Mouse (Mus musculus): ENCODE measurements around the gene Cyp2d9.
"Not testable (repeated sequence)": the region's sequence is repeated elsewhere in the genome, so short reads cannot be mapped to it uniquely, and the experiment has no call there.

Gene Cyp2d9

DNA sequence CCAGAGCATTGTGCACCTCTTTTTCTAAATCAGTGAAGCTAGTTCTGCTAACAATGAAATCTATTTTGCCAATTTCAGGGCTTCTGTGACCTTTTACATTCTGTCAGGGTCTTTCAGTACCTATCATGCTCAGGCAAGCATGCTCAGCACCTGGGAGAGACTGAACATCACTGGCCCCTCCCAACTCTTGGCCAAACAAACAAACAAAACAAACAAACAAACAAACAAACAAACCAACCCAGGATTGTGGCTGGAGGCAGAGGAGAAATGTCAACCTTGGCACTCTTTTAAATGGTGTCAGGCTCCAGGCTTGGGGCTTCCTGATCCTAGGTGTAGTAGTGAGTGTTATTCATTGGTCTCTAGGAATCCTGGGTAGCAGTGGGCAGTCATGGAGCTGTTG lies at the start of gene Cyp2d9:
Cyp2d9 (plus strand) TSS at position 301 of the 400 bp plus-strand sequence.
- DNase-seq, result no peak

DNA sequence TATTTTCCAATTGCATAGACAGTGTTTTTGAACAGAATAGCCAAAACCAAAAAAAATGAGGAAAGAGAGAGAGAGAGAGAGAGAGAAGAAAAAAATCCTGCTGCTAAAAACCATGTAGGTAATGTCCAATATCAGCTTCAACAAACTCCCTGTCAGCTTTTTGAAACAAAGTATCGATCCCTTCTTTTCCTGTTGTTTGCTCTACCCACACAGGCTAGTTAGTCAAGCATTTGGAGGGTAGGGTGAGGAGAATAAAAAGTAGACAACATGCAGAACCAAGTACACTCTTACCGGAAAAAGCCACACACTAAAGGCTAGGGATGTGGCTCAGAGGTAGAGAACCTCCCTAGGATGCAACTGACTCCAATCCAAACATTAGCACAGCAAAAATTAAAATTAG lies 47.5 kb upstream of the Cyp2d9 start:
- DNase-seq, result no peak

DNA sequence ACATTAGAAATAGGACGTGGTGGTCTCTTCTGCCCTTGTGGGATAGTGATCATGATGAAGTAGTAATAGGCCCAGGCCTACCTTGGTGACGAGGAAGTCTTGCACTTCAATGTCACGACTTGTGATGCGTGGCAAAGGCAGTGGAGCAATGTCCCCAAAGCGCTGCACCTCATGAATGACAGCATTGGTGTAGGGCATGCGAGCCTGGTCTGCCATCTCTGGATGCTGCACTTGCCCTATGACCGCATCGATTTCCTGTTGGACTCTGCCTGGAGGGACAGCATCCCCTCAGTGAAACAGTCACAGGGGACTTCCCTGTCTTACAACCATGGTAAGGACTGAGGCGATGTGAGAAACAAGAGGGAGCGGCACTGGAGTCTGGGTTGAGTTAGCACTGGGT lies 43.3 kb upstream of the Cyp2d9 start:
- DNase-seq, result not testable (repeated sequence)

DNA sequence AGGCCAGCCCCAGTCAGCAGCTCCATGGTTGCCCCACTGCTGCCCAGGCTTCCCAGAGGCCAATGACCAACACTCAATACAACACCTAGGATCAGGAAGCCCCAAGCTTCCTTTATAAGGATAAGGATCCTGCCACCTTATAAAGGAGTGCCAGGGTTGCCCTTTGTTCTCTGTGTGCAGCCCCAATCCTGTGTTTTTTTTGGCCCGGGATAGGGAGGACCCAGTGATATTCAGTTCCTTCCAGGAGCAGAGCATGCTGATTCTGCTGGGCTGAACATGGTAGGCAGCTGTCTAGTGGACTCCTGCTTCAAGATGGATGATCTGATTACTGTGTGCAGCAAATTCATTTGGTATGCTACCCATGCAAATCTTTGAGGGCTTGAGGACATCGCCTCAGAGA lies 39.3 kb upstream of the Cyp2d9 start, which contains the start of gene Cyp2d11:
Cyp2d11 (minus strand) TSS at position 101 of the 400 bp plus-strand sequence.
- DNase-seq, result not testable (repeated sequence)

- DNase-seq, result not testable (repeated sequence)
Observed at GRCm38 (mm10) chr15:82395955-82396354, 37.3 kb upstream of the Cyp2d9 start.

DNA sequence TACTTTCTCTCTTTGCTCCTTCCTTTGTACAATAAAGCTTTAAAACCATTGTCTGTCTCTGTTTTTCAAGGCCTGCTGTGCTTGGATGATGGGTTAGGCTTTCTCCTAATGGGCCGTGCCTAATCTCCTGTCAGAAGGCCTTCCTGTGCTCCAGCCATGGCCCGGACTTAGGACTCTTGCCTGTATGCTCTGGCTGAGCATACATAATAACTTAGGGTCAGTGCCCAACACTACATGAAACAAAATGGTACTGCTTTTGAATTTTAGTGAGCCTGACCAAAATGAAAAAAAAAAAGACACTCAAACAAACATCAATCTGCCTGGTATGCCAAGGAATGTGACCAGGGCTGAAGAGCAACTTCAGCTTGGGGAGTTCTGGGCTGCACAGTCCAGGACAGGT lies 31.7 kb upstream of the Cyp2d9 start:
- DNase-seq, result no peak

DNA sequence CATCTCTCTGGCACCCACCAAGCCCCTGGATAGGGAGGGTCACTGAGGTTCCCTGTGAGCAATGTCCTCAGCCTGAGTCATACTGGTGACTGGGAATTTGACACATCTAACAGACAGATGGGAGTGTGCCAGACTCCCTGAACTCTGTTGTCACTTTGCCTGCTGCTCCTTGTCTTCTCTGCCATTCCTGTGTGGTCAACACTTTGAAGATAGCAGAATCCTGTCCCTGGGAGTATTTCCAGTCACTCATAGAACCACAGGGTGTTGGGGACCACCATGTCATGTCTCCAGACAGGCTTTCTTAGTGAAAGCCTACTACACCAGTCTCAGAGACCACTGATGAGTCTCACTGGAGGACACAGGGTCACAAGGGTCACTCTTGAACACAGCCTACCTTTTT lies 31.1 kb upstream of the Cyp2d9 start:
- DNase-seq, result no peak

DNA sequence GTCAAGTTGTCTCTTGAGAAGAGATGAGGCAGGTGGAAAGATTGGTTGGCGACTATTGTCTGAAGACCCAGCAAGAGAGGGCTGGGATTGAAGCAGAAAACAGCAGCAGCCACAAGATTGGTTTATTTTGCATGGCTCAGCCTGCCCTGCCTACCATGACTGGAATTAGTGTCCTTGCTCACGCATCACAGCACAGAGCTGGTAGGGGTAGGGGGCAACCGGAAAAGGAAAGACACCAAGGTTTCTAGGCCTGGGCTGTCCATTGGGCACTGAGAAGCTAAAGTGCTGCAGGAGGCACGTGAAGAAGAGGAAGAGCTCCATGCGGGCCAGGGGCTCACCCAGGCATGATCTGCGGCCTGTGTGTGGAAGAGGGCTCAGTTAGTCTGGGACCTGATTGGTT lies 30.5 kb upstream of the Cyp2d9 start:
- no peak for DNase-seq

DNA sequence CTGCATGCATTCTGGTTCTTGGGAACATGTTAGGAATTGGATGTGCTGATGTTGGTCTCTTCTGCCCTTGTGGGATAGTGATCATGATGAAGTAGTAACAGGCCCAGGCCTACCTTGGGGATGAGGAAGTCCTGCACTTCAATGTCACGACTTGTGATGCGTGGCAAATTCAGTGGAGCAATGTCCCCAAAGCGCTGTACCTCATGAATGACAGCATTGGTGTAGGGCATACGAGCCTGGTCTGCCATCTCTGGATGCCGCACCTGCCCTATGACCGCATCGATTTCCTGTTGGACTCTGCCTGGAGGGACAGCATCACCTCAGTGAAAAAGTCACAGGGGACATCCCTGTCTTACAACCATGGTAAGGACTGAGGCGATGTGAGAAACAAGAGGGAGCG lies 29.6 kb upstream of the Cyp2d9 start:
- no peak for DNase-seq

GRCm38 (mm10) chr15:82404163-82404562 lies 29.1 kb upstream of the Cyp2d9 start:
- no peak for DNase-seq

- DNase-seq, result no peak
Observed at GRCm38 (mm10) chr15:82406981-82407380, 26.3 kb upstream of the Cyp2d9 start, which contains the start of gene Cyp2d10. Gene Cyp2d10 (minus strand): TSS chr15:82407195.

DNA sequence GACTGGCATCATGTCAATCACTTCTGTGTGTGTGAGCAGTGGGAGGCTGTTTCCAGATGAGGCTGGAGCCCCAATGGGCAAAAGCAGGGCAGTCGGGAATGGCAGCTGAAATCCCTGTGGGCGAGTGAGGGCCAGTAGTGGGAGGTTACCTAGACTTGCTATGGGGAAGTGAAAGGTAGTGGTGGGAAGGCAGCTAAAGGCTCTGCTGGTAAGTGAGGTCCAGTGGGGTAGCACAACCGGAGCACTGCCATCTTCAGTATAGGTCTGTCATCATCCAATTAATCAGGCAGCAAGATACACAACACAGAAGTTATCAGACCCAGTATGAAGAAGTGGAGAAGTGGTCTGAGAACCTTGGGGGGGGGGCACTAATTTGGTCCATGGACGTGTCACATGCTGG lies 25.7 kb upstream of the Cyp2d9 start:
- no peak for DNase-seq

DNA sequence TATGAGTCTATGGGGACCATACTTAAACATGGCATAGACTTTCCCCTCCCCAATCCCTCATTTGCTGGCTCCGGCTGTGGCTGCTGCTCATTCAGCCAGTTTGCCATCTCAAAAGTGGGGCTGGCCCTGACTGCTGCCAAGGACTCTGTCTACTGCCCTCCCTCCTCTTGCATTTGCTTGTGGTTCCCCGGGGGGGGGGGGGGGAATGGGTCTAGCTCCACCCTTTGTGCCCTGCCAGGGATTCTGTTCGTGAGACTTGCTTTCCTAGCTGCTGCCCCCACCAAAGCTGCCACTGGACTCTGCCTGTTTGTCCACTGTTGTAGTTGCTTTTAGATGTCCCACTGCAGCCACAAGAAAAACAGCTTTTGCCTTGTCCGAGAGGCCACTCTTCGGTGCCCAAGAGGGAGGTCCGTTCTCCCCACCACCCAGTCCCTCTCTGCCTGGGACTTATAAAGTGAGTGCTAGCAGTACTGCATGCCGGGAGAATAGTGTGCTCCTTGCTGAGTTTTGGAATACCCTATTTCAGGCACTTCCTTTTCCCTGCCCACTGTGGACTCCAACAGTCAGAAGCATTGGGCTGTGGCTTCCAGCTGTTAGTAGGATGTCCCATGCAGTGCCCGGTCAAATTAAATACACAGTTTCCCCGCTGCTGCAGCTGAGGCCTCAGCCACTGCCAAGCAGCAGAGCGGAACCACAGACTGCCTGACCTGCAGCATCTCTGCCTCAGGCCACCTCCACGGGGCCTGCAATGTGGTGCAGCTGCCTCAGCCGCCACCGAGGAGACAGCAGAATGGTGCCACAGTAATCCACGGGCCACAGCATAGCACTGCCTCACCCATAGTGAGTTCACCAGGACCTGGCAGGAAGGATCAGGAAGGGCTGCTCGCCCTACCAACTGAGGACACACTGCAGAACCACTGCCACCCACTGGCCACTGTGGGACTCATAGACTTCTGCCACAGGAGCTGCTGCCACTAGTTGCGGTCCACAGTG lies 16.1 kb upstream of the Cyp2d9 start:
- DNase-seq, result peak; percentile 87 to 91

GRCm38 (mm10) chr15:82418616-82419015 lies 14.6 kb upstream of the Cyp2d9 start:
- DNase-seq, result no peak

DNA sequence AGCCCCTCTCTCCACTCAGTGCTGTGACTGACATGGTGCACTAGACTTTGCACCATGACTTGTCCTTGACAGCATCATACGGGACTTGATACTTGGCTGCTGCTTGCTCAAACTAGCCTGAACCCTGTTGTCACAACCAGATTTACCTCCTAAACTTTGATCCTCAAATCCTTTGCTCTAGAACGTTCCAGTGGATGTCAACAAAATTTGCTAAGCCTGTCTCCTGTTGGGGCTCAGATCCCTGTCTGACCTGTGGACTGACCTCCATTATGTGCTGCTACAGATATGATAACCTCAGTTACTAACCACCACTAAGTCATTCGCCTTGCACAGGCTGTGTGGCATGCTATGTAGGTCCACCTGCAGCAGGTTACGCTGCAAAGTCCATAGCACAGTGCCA lies 10.3 kb upstream of the Cyp2d9 start:
- no peak for DNase-seq

GRCm38 (mm10) chr15:82423471-82423870 lies 9.8 kb upstream of the Cyp2d9 start:
- no peak for DNase-seq

DNA sequence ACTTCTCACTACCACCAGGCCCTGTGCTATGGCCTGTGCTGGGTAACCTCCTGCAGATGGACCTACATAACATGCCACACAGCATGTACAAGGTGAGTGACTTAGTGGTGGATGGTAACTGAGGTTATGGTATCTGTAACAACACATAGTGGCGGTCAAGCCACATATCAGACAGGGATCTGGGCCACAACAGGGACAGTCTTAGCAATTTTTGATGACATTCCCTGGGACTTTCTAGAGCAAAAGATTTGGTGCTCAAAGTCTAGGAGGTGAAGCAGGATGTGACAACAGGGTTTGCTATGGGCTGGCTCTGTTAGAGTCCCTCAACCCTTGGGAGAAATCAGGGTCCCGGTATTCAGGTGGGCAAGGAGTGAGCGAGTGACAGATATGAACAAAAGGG lies 384 bp downstream of the Cyp2d9 start:
- no peak for DNase-seq

- DNase-seq, result no peak
Observed at GRCm38 (mm10) chr15:82434541-82434940, 1.3 kb downstream of the Cyp2d9 start.

DNA sequence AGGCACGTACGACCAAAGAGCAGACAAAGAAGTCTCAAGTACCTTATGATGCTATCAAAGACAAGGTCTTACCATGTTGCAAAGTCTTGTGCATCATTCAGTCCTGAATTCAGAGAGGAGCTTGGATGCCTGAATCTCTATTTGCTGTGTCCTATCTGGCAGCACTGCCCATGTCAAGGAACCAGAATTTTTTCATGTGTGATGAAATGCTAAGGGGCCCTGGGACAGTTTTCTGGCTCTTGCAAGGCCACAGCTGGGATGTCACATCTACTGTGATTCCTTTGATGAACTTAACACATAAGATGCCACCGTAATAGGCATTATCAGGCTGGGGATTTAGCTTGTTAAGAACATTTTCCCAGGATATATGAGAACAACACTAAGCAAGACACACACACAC lies 1.8 kb downstream of the Cyp2d9 start:
- no peak for DNase-seq

DNA sequence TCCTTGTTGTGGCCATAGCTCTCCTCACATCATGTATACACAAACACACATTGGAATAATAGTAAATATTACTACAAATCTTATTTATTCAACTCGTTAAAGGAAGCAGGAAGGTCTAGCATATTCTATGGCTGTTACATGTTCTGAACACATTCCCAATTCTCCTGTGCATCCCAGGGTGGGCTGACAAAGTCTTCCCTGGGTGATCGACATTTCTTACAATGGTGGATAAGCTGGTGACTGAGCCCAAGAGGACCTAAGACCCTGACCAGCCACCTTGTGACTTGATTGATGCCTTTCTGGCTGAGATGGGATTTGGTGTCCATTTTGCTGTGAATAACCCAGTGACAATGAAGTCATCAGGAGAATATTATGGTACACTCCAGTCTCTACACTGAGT lies 2.4 kb downstream of the Cyp2d9 start:
- DNase-seq, result no peak

DNA sequence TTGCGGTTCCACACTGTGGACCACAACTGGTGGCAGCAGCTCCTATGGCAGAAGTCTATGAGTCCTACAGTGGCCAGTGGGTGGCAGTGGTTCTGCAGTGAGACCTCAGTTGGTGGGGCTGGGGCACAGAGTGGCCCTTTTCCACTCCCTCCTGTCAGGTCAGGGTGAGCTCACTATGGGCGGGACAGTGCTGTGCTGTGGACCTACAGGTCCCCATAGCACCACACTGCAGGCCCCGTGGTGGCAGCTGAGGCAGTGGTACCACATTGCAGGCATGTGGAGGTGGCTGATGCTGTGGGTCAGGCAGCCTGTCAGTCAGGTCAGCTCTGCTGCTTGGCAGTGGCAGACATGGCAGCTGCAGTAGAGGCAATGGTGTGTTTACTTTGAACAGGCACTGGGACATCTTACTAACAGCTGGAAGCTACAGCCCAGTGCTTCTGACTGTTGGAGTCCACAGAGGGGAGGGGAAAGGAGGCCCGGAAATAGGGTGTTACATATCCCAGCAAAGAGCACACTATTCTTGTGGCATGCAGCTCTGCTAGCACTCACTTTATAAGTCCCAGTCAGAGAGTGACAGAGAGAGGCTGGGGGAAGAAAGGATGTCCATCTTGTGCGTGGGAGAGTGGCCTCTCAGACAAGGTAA lies 4.9 kb downstream of the Cyp2d9 start:
- DNase-seq, result no peak

DNA sequence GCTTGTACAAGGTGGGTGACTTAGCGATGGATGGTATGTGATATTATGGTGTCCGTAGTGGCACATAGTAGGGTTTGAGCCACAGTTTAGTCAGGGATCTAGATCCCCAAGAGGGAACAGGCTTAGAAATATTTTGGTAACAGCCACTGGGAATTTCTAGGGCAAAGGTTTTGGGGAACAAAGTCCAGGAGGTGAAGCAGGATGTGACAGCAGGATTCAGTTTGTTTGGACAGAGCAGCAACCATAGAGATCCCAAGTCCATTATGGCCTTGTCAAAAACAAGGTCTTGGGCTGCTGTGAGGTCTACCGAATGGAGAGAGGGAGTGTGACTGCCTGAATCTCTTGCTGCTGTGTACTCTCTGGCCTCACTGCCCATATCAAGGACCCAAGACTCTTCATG lies 10.4 kb downstream of the Cyp2d9 start:
- DNase-seq, result no peak

GRCm38 (mm10) chr15:82445196-82445595 lies 12.0 kb downstream of the Cyp2d9 start:
- no peak for DNase-seq

GRCm38 (mm10) chr15:82450045-82450444 lies 16.8 kb downstream of the Cyp2d9 start:
- DNase-seq, result not testable (repeated sequence)
